Mouse (Mus musculus) liver (tissue): ENCODE data around the gene Sfmbt2.

Source experiments
- DNase-seq: peaks from one replicate; pipeline ENCODE4 v3.0.0-alpha.2; 2020; ENCODE audit warnings: mixed read lengths

Gene Sfmbt2

GRCm38 (mm10) chr2:10569392-10569791, 199.1 kb downstream of the Sfmbt2 start:
- DNase-seq = no peak

GRCm38 (mm10) chr2:10572311-10572710, 202.0 kb downstream of the Sfmbt2 start:
- no peak for DNase-seq

GRCm38 (mm10) chr2:10575962-10576740, 205.8 kb downstream of the Sfmbt2 start:
- no peak for DNase-seq

GRCm38 (mm10) chr2:10582673-10583072, 212.4 kb downstream of the Sfmbt2 start:
- DNase-seq = no peak

- no peak for DNase-seq
These were observed 212.8 kb downstream of the Sfmbt2 start for GRCm38 (mm10) chr2:10583103-10583502.

GRCm38 (mm10) chr2:10591310-10591709, 221.0 kb downstream of the Sfmbt2 start:
- DNase-seq = no peak

GRCm38 (mm10) chr2:10615500-10615899, 245.2 kb downstream of the Sfmbt2 start:
- no peak for DNase-seq
